Mouse (Mus musculus): ENCODE data around the gene Asb6.

Gene Asb6

DNA sequence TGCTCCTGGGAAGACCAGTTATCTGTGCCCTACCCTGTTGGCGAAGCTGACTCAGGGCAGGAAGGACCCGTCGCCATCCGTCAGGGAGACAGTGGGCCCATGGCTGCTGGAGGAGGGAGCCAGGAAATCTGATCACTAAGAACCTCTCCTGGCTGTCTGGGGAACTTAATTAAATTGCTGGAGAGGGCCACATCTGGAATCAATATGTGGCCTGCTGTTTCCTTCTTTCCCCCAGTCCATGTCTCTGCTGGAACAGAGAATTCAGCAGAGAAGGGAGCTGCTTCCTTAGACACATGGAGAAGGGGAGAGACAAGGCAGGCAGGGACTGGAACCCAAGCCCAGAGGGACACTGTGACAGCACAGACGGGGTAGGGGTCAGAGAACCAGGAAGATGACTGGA lies 3.5 kb upstream of the Asb6 start:
- no peak for DNase-seq

DNA sequence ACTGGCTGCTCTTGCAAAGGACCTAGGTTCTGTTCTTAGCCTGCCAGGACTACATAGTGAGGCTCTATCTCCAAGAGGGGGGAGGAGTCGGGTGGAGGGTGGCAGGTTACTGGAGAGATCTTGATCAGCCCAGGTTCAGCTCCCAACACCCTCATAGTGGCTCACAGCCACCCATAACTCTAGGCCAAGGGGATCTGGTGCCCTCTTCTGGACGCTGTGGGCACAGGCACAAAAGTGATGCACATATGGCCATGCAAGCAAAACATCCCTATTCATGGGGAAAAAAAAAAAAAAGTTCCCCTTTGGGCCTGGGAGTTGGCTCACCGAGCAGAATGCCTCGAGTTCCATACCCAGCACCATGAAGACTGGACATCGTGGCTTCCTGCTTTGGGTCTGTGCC lies 818 bp downstream of the Asb6 start:
- DNase-seq, result no peak

DNA sequence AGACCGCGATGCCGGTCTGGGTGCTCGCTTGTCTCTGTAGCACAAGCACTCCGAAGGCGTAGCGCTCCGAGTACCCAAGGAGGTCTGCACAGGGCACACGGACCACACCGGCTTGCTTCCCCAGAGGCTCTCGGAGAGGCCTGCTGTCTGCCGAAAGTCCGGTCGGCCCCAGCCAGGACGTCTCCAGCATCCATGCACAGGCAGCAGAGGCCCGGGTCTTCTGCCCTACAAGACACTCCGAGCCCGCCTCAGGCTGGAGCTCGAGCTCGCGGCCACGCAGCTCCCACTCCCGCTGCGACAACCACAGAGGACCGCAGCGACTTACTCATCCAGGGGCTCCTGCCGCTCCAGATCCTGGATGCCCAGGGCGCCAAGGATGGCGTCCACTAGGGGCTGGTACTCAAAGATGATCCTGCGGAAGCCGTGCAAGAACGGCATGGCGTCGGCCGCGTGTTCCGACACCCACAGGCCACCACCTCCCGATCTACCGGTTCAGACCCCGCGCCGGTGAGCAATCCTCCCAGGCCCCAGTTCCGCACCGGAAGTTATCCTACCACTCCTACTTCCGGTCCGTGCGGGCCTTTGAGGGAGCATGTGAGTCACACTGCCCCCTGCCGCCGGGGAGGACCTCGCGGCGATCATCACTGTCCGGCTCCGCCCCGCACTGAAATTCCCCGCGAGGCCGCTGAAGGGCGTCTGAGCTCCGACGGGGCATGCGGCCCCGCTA lies 2.2 kb downstream of the Asb6 start:
- peak; percentile 90 for DNase-seq

DNA sequence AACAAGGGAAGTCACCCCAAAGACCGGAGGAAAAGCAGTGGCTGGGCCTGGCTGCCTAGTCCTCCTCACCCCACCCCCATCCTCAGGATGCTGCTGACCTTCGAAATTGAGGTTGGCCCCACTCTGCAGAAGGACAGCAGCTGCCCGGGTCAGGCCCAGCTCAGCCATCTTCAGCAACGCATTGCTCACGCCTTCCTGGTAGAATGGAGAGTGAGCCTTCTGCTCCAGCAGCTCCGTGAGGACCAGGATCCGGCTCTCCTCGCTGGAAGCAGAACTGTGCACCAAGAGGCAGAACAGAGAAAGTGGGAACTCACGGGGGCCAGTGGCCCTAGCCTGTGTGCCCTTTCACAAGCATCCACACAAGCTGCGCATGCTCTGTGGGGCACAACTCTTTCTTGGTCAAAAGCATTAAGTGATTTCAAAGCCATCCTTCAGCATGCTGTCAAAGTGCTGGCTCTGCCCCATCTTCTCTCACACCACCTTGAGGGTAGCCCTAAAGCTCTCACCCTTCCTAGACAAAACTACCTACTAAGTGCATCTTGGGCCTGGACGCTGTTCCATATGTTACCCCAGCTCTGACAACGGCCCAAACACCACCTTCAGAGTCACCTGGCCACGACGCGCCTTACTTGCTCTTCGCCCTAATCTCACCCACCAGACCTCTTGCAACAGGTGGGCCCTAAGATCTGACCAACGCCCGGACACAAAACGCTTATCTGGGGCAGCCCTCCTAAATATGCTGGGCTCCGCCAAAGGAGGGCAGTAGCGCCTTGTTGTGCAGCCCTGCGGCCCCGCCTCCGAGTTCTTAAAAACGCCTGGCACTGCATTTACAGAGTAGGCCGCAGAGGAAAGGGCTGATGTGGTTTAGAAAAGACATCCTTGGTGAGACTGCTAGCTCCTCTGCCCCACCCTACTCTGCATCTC lies 3.0 kb downstream of the Asb6 start:
- no peak for DNase-seq

DNA sequence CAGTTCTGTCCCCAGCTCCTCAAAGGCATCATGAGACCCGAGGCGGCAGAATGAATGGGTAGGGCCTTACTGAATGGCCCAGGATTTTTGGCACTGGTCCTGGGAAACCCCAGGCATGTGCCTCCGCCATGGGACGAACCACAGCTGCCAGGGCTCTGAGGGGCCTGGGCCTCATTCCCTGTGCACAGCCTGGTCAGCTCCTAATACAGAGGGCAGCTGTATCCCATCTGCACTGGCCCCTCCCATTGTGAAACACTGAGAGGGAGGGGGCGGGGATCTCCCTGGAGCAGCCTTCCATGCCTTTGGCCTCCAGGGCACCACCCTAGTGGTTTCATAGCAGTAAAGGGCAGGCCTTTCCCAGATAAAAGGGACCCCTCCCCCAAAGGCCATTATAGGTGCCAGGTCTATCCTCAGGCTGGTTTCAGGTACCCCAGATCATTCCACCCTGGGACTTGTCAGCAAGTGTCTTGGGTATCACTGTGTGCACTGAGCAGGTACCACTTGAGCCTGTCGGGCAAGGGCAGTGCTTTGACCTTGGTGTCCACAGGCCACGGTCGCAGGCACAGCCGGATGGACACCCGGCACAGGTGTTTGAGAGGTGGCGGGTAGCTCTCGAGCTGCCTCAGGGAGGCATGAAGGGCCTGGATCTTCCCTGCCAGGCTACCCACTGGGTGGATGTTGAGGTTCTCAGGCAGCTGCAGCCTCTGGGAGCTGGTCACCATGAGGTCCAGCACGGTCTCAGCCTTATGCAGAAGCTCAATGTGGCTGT lies 6.6 kb downstream of the Asb6 start:
- DNase-seq, result no peak

DNA sequence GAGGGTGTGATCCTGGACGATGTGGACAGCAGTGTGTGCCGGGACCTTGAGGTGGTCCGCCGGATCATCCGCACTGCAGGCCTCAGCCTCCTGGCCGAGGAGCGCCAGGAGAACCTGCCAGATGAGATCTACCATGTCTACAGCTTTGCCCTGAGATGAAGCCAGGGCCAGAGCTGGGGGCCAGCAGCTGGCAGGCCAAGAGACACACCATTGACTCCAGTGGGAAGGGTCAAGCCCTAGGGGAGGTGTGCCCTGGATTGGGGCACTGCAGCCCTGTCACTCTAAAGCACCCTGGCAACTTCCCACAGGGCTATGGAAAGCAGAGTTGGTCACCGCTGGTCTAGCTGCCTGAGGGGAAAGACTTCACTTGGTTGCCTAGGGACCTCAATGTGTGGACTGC lies 7.7 kb downstream of the Asb6 start:
- DNase-seq, result no peak

DNA sequence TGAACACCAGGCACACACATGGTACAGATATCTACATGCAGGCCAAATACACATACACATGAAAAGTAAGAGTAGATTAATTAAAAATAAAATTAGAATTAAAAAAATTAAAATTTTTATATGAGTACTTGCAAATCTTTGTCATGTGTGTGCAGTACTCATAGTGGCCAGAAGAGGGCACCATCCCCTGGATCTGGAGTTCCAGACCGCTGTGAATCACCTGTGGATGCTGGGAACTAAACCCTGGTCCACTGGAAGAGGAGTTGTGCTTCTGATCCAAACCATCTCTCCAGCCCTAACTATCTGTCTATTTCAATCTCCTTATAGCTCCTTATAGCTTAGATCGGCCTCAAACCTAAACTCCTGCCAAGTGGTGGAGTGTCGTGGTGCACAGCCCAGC lies 9.1 kb downstream of the Asb6 start:
- no peak for DNase-seq

DNA sequence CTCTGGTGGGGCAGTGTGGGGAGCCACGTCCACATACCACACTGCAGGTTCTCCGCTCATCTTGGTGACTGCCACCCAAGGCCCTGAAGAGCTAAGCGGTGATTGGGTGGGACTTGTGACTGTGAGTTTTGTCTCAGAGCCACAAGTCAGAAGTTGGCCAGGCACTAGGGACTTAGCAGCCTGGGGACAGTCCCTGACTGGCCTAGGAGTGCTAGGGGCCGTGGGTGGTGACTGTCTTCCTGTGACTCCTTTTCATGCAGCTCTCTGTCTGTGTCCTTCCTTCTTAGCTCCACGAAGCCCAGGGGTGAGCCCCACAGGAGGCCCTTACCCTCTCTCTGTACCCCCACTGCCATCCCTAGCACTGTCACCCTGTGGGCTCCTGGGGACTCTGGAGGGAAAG lies 10.3 kb downstream of the Asb6 start:
- no peak for DNase-seq

DNA sequence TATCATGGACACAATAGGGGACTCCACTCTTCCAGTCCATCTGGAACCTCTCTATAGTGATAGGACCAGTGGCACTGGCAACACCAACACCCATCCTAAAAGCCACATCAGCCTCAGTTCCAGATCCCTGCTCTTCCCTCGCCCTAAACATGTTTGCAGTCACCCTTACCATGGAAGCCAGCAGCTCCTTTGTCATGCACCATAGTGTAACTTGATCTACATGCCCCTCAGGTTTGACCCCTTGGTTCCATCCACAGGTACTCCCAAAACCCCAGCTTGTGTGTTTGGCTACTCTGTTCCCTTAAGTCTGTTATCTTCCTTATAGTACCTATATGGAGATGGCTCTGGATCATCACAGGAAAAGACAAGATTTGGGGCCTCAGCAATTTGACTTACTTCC lies 13.8 kb downstream of the Asb6 start:
- DNase-seq, result no peak

DNA sequence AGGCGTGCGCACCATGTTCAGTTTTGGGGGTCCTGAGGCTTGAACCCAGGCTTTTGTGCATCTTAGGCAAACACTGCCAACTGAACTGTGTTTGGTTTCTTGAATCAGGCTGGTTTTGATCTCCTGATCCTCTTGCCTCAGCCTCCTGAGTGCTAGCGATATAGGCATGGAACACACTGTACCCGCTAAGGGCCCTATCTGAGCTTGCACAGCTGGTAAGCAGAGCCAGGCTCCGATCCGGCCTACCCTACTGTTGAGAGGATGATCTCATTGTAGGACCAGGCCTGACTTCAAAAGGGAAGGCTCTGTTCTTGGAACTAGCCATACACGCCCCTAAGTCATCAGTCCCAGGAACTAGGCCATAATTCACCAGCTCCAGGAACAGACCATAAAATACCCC lies 19.6 kb downstream of the Asb6 start:
- DNase-seq, result no peak

DNA sequence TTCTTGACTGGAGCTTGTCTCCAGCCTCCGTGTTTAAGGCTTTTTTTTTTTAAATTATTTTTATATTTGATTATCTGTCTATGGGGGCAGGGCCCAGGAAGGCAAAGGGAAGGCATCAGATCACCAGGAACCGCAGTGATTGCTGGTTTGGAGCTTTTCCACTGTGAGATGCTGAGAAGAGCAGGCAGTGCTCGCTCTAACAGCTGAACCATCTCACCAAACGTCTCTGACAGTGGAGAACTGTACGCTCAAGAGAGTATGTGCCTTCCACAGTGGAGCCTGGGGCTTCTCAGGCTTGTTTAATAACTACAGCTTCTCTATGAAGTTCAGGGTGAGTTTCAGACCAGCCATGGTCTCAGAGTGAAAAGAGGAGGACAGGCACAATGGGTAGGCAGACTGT lies 20.6 kb downstream of the Asb6 start:
- no peak for DNase-seq

DNA sequence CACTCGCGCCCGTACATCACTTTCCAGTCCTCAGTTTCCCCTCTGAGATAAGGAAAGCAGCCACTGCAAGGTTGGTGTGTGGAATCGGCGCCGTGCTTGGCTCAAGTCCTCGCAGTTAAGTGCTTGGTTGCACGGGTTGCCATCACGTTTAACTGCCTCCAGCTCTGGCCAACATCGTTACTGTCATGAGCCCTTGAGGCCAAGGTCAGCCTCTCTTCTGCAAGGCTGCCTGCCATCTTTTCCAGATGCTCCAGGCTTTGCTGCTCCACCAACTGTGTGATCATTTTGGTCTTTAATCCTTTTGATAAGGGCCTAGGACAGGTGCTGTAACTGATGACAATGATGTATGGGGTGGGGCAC lies 21.9 kb downstream of the Asb6 start:
- no peak for DNase-seq

DNA sequence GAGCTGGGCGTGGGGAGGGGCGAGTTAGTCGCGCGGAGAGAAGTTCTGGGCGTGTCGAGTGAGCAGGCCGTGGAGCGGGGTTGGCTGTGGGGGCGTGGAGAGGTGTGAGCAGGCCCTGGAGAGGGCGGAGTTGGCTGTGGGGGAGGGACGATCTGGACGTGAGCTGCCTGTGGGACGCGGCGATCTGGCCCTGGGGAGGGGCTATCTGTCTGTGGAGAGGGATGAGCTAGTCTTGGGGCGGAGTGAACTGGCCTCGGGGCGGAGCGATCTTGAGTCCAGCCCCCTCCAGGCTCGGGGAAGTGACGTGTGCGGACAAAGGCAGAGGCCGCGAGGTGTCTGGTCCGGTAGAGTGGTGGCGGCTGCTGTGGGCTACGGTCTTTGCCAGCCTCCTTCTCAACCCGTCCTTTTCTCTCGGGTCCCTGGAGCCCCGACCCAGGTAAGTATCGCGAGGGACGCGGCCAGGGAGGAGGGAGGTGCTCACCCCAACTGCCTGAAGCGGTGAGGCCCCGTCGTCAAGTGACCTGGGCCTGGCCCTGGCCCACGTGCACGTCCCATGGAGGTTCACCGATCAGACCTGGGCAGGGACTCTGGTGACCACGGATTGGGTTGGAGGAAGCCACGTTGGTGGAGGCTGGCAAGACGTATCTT lies 22.4 kb downstream of the Asb6 start, which contains the start of gene Ntmt1:
Ntmt1 (plus strand) TSS at position 179 of the 648 bp plus-strand sequence.
- DNase-seq, result peak; percentile 99

DNA sequence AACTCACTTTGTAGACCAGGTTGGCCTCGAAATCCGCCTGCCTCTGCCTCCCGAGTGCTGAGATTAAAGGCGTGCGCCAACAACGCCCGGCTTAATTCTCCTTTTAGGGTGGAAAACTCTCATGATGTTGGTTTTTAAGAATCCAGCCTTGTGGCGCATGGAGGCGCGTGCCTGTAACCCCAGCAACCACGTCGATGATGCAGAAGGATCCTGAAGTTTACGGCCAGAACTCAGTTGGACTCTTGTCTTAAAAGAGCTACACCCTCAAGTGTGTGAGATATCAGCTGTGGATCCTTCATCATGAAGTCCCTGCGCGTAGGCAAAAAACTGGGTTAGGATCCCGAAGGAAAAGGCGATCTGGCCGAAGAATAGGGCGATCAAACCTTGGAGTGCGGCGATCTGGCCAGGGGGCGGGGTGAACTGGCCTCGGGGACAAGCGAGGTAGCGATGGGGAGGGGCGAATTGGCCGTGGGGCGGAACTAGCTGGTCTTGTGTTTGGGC lies 22.9 kb downstream of the Asb6 start:
- no peak for DNase-seq

DNA sequence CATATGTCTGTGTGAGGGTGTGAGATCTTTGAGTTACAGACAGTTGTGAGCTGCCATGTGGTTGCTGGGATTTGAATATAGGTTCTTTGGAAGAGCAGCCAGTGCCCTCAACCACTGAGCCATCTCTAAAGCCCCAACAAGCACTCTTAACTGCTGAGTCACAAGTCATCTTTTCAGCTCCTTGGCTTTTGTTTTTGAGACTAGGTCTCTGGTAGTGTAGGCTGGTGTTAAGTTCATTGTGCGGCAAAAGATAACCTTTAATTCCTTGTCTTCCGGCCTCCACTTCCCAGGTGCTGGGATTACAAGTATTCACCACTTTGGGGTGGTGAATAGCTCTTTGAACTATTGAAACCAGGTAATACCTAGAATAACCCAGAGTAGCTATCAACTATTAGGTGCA lies 24.1 kb downstream of the Asb6 start:
- DNase-seq, result no peak

DNA sequence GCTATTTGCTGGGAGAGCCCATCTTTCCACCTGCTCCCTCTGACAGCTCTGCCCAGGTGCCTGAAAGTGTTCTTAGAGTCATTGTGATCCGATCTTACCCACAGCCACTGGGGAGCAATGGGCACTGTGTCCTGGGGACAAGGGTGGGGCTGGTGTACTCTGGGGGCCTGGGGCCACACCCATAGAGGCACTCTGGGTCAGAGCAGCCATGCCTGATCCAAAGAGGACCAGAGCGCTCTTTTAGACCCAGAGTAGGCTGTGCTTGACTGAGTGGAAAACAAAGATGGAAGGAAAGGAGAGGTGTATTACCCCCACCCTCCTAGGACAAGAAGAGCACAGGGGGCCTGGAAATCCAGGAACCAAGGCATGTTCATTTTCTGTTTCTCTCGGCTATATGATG lies 26.5 kb downstream of the Asb6 start, which contains the start of gene 1700001O22Rik:
1700001O22Rik (minus strand) TSS at position 58 of the 400 bp plus-strand sequence.
- no peak for DNase-seq

DNA sequence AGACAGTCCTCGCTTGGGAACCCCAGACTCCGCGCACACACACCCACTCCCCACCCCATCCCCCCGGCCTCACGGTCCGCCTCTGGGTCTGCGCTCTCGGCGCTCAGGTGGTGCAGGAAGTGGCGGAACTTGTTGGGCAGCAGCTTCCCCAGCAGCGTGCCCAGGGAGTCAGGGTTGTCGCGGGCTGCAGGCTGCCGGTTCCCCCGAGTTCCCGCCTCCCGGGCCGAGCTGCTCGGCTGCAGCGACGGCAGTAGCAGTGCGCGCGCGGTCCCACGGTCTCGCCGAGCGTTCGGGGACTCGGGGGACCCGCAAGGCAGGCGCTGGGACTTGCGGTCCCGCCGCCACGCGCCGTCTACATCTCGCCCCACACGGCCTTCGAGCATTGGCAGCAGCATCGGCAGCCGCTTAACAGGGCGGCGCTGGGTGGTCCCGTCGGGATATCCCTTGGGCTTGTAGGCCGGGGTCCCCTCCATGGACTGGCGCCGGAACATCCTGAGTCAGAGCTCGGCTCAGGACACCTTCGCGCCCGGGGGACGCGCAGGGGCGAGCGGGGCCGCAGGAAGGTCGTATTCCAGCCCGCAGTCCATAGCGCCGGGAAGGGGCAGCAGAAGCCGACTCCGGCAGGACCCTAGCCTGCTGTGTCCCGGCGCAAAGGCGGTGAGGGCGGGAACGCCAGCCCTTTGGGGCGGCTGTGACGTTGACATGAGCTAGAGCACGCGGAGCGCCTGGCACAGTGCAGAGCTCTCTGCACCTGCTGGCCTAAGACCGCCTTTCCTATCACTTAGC lies 28.9 kb downstream of the Asb6 start:
- no peak for DNase-seq

DNA sequence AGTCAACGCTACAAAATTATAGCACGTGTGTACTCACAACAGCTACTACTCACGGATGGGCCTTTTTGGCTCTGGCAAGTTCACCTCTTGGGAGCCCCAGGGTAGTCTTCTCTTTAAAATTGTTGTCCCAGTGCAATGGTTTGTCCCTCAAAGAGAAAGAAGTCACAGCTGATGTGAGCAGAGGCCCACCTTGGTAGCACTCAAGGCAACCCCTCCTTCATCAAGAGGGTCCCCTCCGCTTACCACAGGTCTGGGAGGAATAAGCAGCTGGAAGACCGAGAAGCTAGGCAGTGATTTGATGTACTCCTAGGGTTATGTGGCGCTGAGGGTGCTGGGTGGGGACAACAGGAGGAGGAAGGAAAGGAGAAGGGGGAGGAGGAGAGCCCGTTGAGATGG lies 29.5 kb downstream of the Asb6 start:
- DNase-seq, result no peak

DNA sequence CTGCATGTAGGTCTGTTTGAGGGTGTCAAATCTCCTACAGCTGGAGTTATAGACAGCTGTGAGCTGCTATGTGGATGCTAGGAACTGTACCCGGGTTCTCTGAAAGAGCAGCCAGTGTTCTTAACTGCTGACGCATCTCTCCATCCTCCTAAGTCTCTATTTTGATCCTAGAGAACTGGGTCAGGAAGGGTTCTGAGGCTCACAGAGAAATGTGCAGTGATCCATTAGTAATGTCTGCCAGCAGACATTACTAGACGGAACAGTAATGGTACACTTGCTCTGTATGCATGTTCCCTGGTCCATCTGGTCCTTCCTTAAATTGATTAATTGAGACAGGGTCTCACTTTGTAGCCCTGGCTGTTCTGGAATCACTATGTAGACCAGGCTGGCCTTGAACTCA lies 30.7 kb downstream of the Asb6 start:
- DNase-seq, result no peak

DNA sequence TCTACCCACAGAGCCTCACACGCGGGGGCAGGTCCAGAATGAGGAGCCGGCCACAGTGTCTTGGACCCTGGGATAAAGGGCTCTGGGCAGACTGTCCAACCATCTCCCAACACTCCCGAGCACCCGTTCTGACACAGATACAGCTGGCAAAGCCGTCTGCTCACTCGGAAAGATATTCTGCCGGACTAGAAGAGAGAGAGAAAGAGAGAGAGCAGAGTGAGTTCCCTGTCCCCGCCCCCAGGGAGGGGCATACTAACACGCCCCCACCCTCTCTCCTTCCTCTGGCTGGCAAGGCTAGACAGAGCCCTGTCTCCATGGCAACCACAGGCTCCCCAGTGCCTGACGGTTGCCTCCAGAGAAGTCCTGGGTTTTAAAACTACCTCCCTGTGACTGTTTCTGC lies 33.8 kb downstream of the Asb6 start:
- DNase-seq, result peak; percentile 72

DNA sequence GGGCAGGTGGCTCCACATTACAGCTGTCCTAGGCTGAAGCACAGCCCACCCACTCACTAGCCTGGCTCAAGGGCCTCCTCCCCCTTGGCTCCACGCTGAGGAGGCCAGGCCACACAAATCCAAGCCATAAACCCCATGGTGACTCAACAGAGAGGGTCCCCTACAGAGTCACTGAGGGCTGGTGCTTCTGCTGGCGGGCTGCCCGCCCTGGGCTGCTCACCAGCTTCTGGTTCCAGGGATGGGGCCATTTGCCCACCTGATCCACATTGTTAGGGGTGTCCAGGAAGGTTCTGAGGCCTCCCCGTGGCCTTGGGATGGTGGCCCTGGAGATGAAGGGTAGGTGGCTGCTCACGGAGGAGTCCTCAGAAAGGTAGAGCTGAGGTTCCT lies 34.3 kb downstream of the Asb6 start:
- no peak for DNase-seq
